Mouse (Mus musculus) urinary bladder, postnatal 14 days (tissue): ENCODE results near the gene Zfp989.
"Not testable (repeated sequence)": the region's sequence is repeated elsewhere in the genome, so short reads cannot be mapped to it uniquely, and the experiment has no call there.

Source experiments
- DNase-seq: peaks from one replicate; pipeline ENCODE4 v3.0.0; 2021; ENCODE audit warnings: low spot score

Gene Zfp989

DNA sequence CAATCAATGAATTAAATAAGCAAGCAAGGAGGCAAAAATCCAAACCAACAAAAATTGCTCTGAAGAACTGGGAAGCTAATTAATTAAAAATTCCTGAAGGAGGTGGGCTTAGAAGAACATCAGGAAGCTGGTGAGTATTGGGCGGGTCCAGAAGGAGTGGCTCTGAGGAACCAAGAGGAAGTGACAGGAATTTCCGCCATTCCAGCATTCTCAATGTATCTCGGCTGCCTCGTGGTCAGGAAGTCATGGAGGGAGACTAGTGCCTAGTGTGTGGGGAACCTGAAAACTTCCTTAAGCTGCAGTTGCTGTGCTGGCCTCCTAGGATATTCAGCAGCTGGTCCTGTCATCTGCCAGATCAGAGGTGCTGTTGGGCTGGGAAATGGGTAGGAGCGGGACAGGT, at the start of gene Zfp989:
Gene Zfp989 (plus strand): TSS at position 220 of the 400 bp plus-strand sequence.
- DNase-seq: not testable (repeated sequence)

DNA sequence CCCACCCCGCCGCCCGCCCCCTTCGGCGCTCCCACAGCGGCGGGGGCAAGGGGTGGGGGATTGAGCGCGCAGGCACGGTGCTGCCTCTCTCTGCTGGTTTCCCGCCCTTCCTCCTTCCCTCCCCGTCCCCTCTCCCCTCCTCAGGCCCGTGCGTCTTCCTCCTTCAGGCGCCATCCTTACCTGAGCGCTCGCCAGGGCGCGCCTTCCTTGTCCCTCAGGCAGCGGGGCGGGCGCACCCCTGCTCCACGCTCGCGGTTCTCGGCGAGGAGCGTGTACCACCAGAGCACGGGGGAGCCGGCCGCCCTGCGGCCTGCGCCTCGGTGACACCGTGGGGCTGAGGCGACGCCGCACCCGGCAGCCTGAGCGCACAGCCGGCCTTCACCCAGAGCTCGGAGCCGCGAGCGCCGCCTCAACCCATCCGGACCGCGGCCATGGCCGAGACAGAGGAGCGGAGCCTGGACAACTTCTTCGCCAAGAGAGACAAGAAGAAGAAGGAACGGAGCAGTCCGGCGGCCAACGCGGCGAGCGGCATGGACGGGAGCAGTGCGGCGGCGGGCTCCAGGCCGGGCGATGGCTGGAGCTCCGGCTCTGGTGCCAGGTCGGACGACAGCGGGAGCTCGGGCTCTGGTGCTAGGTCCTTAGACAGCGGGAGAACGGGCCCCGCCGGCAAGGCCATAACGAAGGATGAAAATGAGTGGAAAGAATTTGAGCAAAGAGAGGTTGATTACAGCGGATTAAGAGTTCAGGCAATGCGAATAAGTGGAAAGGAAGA, 39.3 kb upstream of the Zfp989 start:
- DNase-seq: no peak

DNA sequence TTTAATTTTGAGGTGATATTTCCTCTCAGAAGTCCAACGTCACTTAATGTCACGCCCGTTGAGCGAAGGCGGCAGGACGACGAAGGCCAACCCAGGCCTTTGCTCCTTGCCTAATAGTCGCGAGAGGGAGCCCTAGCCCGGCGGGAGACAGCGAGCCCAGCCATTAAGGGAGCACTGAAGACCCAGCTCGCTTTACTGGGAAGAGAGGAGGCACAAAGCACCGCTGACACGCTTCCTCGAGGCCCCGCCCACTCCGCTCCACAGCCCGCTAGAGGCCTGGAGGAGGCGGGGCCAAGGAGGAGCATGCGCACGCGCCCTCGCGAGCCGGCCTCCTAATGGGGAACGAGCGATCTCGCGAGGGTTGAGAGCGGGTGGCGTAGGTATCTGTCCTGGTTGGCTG, 30.1 kb upstream of the Zfp989 start:
- not testable (repeated sequence) for DNase-seq

DNA sequence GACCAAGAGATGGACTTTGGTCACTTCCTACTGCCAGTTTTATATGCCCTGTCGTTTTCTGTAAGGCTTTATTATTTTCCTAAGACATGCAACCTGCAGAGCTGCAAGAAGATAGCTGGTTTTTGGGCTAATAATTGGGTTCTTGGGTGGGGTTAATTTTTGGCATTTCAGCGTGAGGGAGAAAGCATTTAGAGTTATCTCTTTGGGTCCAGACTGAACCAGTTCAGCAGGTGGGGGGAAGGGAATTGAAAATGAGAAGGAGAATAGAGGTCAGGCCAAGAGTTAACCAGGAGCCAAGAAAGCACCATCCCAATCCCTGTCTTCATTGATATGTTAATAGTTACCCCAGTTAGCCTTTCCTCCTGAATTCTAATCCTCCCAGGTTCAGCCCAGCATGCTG, 4.8 kb downstream of the Zfp989 start:
- DNase-seq: not testable (repeated sequence)

DNA sequence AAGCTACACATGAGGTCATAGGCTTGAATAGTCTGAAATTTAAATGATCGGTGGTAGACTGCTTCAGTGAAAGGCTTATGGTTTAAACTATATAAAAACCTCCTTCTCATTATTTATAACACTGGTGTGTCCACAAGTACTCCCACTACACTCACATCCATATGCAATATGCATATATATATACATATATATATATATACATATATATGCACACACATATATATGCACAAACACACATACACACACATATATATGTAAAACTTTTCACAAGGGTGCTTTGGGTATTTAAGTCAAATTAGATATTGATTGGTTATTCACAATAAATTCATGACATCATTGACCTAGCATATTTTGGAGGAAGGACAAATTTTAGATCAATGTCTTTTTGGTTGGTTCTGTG, 46.6 kb downstream of the Zfp989 start:
- not testable (repeated sequence) for DNase-seq

DNA sequence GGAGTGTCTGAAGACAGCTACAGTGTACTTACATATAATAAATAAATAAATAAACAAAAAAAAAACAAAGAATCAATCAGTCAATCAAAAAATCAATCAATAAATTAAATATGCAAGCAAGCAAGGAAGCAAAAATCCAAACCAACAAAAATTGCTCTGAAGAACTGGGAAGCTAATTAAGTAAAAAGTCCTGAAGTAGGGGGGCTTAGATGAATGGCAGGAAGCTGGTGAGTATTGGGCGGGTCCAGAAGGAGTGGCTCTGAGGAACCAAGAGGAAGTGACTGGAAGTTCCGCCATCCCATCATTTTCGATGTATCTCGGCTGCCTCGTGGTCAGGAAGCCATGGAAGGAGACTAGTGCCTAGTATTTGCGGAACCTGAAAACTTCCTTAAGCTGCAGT, 49.8 kb downstream of the Zfp989 start, which contains the start of gene Rex2:
Gene Rex2 (plus strand): TSS at position 301 of the 400 bp plus-strand sequence.
- not testable (repeated sequence) for DNase-seq

DNA sequence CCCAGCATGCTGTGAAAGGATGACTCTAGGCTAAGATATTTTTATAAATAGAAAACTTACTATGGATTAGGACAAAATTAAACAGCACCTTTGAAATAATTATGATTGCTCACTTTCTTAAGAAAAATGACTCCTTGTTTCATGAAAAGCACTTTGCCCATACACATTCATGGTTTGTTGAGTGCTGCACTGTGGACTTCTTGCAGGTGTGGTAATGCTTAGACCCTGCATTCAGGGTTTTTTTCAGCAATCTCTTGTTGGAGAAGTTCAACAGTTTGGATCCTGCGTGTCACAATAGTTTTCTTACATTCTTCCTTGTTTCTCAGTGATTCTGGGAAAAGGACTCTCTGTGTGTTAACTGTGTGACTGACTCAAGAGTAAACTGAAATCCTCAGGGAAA, 54.6 kb downstream of the Zfp989 start:
- not testable (repeated sequence) for DNase-seq

DNA sequence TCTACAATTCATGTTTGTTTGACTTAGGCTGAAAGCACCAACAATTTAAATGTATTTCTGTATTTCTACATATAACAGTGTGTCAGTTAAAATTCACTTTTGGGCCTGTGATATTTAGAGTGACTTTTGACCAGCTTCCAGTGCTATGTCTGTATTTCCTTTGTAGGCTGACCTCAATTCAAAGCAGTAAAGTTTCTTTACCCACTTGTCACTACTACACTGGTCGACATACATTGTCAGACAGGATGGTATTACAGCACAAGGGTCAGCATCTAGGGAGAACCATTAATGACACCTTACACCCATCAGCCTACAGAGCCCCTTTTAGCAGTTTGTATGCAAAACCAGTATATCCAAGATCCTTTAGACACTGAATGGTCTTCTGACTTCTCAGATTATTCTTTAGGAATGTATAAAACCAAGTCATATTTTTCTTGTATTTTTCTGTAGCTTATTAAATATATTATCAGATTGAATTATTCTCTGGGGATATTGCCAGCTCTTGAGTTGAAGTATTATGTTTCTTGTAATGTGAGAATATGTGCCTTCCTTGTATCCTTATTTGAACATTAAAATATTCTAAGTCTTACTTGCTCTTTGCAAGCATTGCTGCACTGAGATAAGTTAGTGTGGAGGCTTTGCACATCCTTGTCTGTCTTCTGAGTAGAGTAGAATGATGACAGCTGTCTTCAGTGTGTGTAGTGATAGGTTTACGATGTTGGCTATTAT, 59.7 kb downstream of the Zfp989 start:
- not testable (repeated sequence) for DNase-seq
